ENCODE assay signal across 8 mouse cellular contexts in genomic region chr3:81037312-81037859, GRCm38 (mm10). TPM values are rescaled to one million over a fixed set of nuclear protein-coding genes. Genes with fewer than 3 reads are reported as not detected.
DNase-seq lines count a peak whose midpoint lies in the region; ATAC-seq and TF ChIP-seq lines count a peak whose summit lies in the region.

No protein-coding gene starts in this region.

- no peaks in the 10 kb centered on the region for H3K36me3 ChIP-seq in embryonic facial prominence, embryonic 11.5 days (replicated peaks; ENCODE audit: control insufficient read depth, insufficient read depth, low read depth, low read length)
- H3K36me3 ChIP-seq in heart, postnatal 0 days (replicated peaks; ENCODE audit: control insufficient read depth, insufficient read depth, low read length), result no peaks in the 10 kb centered on the region
- no peaks in the 10 kb centered on the region for H3K36me3 ChIP-seq in lung, embryonic 16.5 days (ENCODE audit: control insufficient read depth, insufficient read depth, low read length)

- WGBS in embryonic facial prominence, embryonic 11.5 days, result under 1% methylated on average over 34 of the region's 34 CpGs
- WGBS in heart, postnatal 0 days, result 1% methylated on average over 34 of the region's 34 CpGs
- under 1% methylated on average over 34 of the region's 34 CpGs for WGBS in lung, embryonic 16.5 days

- peak overlapping the region; percentile 84 for H3K4me2 ChIP-seq in embryonic facial prominence, embryonic 11.5 days (ENCODE audit: low read depth, low read length)
- peak overlapping the region; percentile 95 for H3K4me2 ChIP-seq in heart, postnatal 0 days (ENCODE audit: low read depth, low read length)
- H3K4me2 ChIP-seq in lung, embryonic 16.5 days (ENCODE audit: low read depth, low read length), result peak overlapping the region; percentile 93

- no peak for TF ChIP-seq CTCF in heart, postnatal 0 days (IDR thresholded peaks at IDR 0.05; ENCODE audit: low read depth)

- no peak for TF ChIP-seq EP300 in heart, postnatal 0 days (IDR thresholded peaks at IDR 0.05; ENCODE audit: low read depth)

- peak; percentile 35 for ATAC-seq in embryonic facial prominence, embryonic 11.5 days (replicated peaks; ENCODE audit: insufficient number of reproducible peaks, low FRiP score, low TSS enrichment, low read depth)
- ATAC-seq in heart, postnatal 0 days (ENCODE audit: insufficient read depth, low read depth), result peak; percentile 45; the same call in 1 of the 2 replicates
- peak; percentile 60 for ATAC-seq in lung, embryonic 16.5 days (ENCODE audit: low read depth)

- H3K4me1 ChIP-seq in embryonic facial prominence, embryonic 11.5 days (ENCODE audit: control insufficient read depth, insufficient read depth, low read length), result no peaks in the 10 kb centered on the region; the same call in 1 of the 2 replicates
- no peaks in the 10 kb centered on the region for H3K4me1 ChIP-seq in heart, postnatal 0 days (ENCODE audit: control insufficient read depth, insufficient read depth)
- H3K4me1 ChIP-seq in lung, embryonic 16.5 days (replicated peaks; ENCODE audit: control insufficient read depth, insufficient read depth, low read length), result peaks cover 5% of the 10 kb centered on the region; the same call in 1 of the 2 replicates

- H3K27me3 ChIP-seq in embryonic facial prominence, embryonic 11.5 days (ENCODE audit: control insufficient read depth, insufficient read depth, low read length), result no peaks in the 10 kb centered on the region
- H3K27me3 ChIP-seq in heart, postnatal 0 days (ENCODE audit: control insufficient read depth, insufficient read depth, low read length), result no peaks in the 10 kb centered on the region
- no peaks in the 10 kb centered on the region; the same call in 1 of the 2 replicates for H3K27me3 ChIP-seq in lung, embryonic 16.5 days (ENCODE audit: control insufficient read depth, insufficient read depth, low read depth, low read length)

- DNase-seq in 3134 (ENCODE audit: extremely low read depth, insufficient read length, low spot score), result peak; percentile 82
- DNase-seq in adrenal gland, adult 18-20 months (ENCODE audit: low spot score in 2 of 2), result peak; percentile 41 to 58
- DNase-seq in embryonic facial prominence, embryonic 11.5 days (ENCODE audit: low spot score), result peak; percentile 62
- no peak for DNase-seq in heart, postnatal 0 days (ENCODE audit: low spot score)
- peak; percentile 66 for DNase-seq in kidney, postnatal 14 days
- peak; percentile 38 for DNase-seq in ovary, postnatal 10 days (ENCODE audit: low spot score)
- peak; percentile 29 for DNase-seq in urinary bladder, postnatal 25 days (ENCODE audit: low spot score)

- no peaks in the 10 kb centered on the region for H3K9me3 ChIP-seq in embryonic facial prominence, embryonic 11.5 days (replicated peaks; ENCODE audit: control insufficient read depth, low read length)
- no peaks in the 10 kb centered on the region for H3K9me3 ChIP-seq in heart, postnatal 0 days (replicated peaks; ENCODE audit: control insufficient read depth, low read length)
- no peaks in the 10 kb centered on the region for H3K9me3 ChIP-seq in lung, embryonic 16.5 days (ENCODE audit: control insufficient read depth, low read length)

- H3K27ac ChIP-seq in embryonic facial prominence, embryonic 11.5 days (replicated peaks; ENCODE audit: low read depth, low read length), result peak overlapping the region; percentile 92
- no peak overlapping the region for H3K27ac ChIP-seq in heart, postnatal 0 days (ENCODE audit: low read depth)
- H3K27ac ChIP-seq in lung, embryonic 16.5 days (ENCODE audit: low read length), result peak overlapping the region; percentile 91

- H3K9ac ChIP-seq in embryonic facial prominence, embryonic 11.5 days (replicated peaks; ENCODE audit: low read length), result peak overlapping the region; percentile 90
- peak overlapping the region; percentile 58 for H3K9ac ChIP-seq in heart, postnatal 0 days (replicated peaks; ENCODE audit: low read depth, low read length)
- H3K9ac ChIP-seq in lung, embryonic 16.5 days (ENCODE audit: low read length), result peak overlapping the region; percentile 82

- H3K4me3 ChIP-seq in embryonic facial prominence, embryonic 11.5 days (ENCODE audit: low read depth, low read length), result peak overlapping the region; percentile 71
- H3K4me3 ChIP-seq in heart, postnatal 0 days (ENCODE audit: low read depth, low read length), result peak overlapping the region; percentile 85
- peak overlapping the region; percentile 74 for H3K4me3 ChIP-seq in lung, embryonic 16.5 days (ENCODE audit: low read length)

RNA-seq across cellular contexts. Expression of gene Pdgfc, which starts 1.2 kb away (rescaled TPM):
- total RNA-seq in adrenal gland, adult 18-20 months (2021), result 1 to 10 TPM; 6.9 to 8.4 TPM
- 55.6 and 64.7 TPM in 2 replicates for polyA plus RNA-seq in embryonic facial prominence, embryonic 11.5 days (2014; fragmentation: Nextera tagmentation; extraction: Ambion mirVana)
- 0.77 and 4.1 TPM in 2 replicates for total RNA-seq in heart, postnatal 0 days (2014; rRNA removed; ENCODE audit: low replicate concordance)
- polyA plus RNA-seq in heart, postnatal 0 days (2015; fragmentation: Nextera tagmentation; extraction: Ambion mirVana), result 1.7 and 1.8 TPM in 2 replicates
- polyA plus RNA-seq in lung, embryonic 16.5 days (2015; fragmentation: Nextera tagmentation; extraction: Ambion mirVana), result 9.0 and 10.8 TPM in 2 replicates
